Mouse (Mus musculus) frontal cortex, postnatal 25 days (tissue): ENCODE results near the gene Olfr814.
"Not testable (repeated sequence)": the region's sequence is repeated elsewhere in the genome, so short reads cannot be mapped to it uniquely, and the experiment has no call there.

Source experiments
- DNase-seq, 2 experiments: peaks; one replicate each; pipeline ENCODE4 v3.0.0; 2022; ENCODE audit warnings: low spot score in 2 of 2

The Olfr814 gene

DNA sequence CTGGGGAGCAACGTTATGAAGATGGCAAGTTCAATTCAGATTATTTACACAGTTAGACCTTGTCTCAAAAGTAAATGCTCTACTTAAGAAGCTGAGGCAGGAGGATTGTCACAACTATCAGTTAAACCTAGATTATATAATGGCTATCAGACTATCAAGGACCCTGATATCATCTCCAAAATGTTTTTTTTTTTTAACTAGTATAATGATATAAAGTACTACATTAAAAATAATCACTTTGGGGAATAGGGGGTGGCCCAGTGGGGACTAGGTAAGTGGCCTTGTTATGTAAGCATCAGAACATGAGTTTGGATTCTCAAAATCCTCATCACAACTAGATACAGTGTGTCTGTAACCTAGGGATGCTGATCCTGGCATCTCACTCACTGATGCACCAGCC lies at the start of gene Olfr814:
TSS of gene Olfr814 (minus strand) at position 101 of the 400 bp plus-strand sequence.
- not testable (repeated sequence) for DNase-seq

DNA sequence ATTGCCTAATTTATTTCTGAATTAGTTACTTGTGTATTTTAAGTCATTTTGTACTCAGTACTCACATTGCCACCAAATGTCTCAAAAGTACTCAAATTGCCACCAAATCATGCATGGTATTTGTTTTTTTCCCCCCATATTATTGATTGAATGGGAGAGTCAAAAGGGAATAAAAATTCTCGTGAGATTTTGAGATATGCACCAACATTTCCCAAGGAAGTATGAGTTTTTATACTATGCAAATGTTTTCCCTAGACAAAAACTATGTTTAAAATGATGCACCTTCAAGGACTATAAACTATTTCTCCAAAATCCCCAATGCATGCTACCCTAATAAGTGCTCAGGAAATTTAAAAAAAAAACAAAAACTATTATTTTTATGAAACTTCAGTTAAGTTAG lies 35.8 kb upstream of the Olfr814 start, which contains the start of gene Olfr816:
TSS of gene Olfr816 (minus strand) at position 101 of the 400 bp plus-strand sequence.
- no peak for DNase-seq

DNA sequence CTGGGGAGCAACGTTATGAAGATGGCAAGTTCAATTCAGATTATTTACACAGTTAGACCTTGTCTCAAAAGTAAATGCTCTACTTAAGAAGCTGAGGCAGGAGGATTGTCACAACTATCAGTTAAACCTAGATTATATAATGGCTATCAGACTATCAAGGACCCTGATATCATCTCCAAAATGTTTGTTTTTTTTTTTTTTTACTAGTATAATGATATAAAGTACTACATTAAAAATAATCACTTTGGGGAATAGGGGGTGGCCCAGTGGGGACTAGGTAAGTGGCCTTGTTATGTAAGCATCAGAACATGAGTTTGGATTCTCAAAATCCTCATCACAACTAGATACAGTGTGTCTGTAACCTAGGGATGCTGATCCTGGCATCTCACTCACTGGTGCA lies 26.1 kb upstream of the Olfr814 start, which contains the start of gene Olfr815:
TSS of gene Olfr815 (minus strand) at position 101 of the 400 bp plus-strand sequence.
- DNase-seq: not testable (repeated sequence)

DNA sequence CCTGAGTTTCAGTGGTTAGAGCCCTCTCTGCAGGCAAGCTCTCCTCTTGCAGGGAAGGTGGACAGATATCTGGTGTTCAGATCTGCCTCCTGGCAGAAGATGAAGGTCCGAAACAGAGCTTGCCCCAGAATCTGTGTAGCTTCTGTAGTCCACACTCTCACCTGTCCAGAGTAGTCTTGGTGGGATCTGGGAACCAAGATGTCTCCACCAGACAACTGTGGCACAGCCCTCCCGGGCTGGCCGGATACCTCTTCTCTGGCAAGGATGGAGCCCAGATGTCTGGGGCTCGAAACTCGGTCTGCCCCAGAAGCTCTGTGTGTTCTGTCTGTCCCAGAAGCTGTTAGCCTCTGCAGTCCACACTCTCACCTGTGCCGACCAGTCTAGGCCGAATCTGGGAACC lies 6.3 kb upstream of the Olfr814 start:
- DNase-seq: no peak

DNA sequence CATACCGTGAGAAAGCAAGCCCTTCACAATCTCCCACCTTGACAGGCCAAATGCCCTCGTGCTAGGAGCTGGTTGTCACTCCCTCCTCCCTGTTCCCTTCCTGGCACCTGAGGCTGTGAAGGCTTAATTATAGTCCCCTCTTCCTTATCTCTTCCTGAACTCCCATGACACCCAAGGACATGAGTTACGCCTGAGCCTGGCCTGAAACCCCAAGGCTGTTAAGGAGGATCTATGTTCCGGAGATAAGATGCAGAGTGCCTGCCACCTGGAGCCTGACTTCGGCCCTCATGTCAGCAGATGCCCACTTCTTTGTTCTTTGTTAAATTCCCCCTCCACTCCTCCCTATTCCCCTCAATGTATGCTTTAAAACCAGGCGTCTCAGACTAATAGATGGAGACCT lies 5.8 kb upstream of the Olfr814 start:
- DNase-seq: not testable (repeated sequence)

GRCm38 (mm10) chr10:129855067-129855466 lies 24.6 kb downstream of the Olfr814 start, which contains the start of gene Olfr813:
TSS of gene Olfr813 (plus strand) at chr10:129855367.
- no peak for DNase-seq

- no peak for DNase-seq
Observed at GRCm38 (mm10) chr10:129847343-129847742, 32.3 kb downstream of the Olfr814 start.

- no peak for DNase-seq
Observed at GRCm38 (mm10) chr10:129845994-129846393, 33.7 kb downstream of the Olfr814 start, which contains the start of gene Olfr812. TSS of gene Olfr812 (minus strand) at chr10:129846094.
